Mouse (Mus musculus): ENCODE results near the gene Vmn2r106.

Vmn2r106 gene

GRCm38 (mm10) chr17:20285453-20285852 is at the start of gene Vmn2r106:
Vmn2r106 (minus strand) TSS chr17:20285553.
- no peak for DNase-seq

DNA sequence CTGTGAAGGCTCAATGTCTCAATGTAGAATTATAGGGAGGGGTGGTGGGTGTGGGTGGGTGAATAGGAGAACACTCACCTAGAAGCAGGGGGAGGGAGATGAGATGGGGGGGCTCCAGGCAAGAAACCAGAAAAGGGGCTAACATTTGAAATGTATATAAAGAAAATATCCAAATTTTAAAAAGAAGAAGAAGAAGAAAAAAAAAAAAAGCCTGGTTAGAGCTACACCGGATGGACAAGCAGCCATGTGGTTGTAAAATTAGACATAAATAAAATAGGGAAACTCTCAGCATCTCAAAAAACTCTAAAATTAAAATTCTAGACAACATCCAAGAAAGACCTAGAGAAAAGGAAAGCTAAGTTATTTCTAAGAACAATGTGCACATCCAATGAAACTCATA is 20.4 kb upstream of the Vmn2r106 start:
- DNase-seq: no peak

- no peak for DNase-seq
Measured at GRCm38 (mm10) chr17:20286906-20287305, 1.6 kb upstream of the Vmn2r106 start.

- DNase-seq: no peak
Measured at GRCm38 (mm10) chr17:20255522-20255921, 29.8 kb downstream of the Vmn2r106 start.

DNA sequence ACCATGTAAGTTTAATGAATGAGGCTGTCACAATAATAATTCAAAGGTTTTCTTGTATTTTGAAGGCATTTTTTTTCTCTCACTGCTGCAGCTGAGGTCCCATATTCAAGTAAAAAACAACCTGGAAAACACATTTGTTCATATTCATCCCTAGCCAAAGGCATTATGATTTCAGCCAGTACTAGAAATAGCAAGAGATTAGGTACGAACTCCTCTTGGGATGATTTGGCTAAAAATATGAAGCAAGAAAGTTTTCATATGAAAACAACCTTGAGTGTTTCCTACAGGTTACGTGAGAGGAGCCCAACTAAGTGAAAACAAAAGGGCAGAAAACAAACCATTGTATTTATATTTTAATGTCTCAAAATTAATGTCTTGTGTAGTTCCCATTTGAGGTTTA is 50.4 kb downstream of the Vmn2r106 start, which contains the start of gene Vmn2r105:
TSS of gene Vmn2r105 (minus strand) at position 101 of the 400 bp plus-strand sequence.
- DNase-seq: no peak
